Mouse (Mus musculus): ENCODE measurements around the gene Sec16a.

DNA sequence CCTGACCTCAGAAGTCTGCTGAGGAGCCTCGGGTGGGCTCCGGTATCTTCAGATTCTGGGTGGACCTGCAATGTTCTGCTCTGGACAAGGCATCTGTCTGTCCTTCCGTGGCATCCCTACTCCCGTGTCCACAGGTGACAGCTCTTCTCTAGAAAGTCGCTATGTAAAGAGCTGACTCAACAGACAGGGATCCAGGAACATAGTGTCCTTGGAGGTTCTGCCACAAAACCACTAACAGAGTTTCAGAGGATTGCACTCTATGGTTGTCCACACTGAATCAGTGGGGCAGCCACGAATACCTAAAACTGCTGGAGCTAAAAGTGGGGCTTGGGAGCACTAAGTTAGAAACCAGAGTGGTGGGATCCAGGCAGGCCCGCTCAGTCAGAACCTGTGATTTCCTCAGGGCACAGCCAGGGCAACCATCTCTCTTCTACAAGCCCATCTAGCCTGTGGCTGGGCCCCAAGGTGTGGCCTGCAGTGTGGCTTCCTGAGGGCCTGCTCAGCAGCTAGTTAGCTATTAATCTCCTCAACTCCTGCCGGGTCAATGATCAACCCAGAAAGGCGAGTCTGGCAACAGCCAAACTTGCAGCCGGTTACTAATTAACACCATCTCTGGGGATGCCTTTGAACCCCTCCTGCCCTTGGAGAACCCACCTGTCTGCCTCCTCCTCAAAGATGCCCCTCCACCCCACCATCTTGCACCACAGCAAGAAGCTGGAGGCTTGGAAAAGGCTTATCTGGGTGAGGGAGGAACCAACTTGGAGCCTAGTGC lies 36.9 kb upstream of the Sec16a start:
- TF ChIP-seq POLR2A (IDR thresholded peaks at IDR 0.05; ENCODE audit: extremely low read depth, insufficient read depth, low read length) (no peak), CTCF (IDR thresholded peaks at IDR 0.05; ENCODE audit: low read depth, low read length) (no peak)

All from liver, adult 2 months (tissue).